Mouse (Mus musculus) midbrain, embryonic 15.5 days (tissue): ENCODE results near the gene Copg2. TPM values are rescaled to one million over a fixed set of nuclear protein-coding genes. Genes with fewer than 3 reads are reported as not detected.

Experiments
- ATAC-seq: fragments of 200-750 bp; cut with Nextera tagmentation; replicated peaks from 2 replicates; pipeline ENCODE4 v1.8.0; 2017; ENCODE audit warnings: moderate TSS enrichment
- H3K27ac ChIP-seq: fragments of 300-500 bp; sonication (generic); 2 replicates; pipeline ENCODE4 v1.5.1; 2015; ENCODE audit warnings: mild to moderate bottlenecking, inconsistent platforms
- H3K27me3 ChIP-seq: fragments of 300-500 bp; sonication (generic); replicated peaks from 2 replicates; pipeline ENCODE4 v1.6.1; 2015; ENCODE audit warnings: inconsistent platforms
- H3K36me3 ChIP-seq: fragments of 300-500 bp; sonication (generic); replicated peaks from 2 replicates; pipeline ENCODE4 v1.6.1; 2015; ENCODE audit warnings: inconsistent platforms
- H3K4me1 ChIP-seq: fragments of 300-500 bp; sonication (generic); 2 replicates; pipeline ENCODE4 v1.6.1; 2015; ENCODE audit warnings: inconsistent platforms
- H3K4me2 ChIP-seq: fragments of 300-500 bp; sonication (generic); 2 replicates; pipeline ENCODE4 v1.6.1; 2015; ENCODE audit warnings: inconsistent platforms, mild to moderate bottlenecking, moderate library complexity
- H3K4me3 ChIP-seq: fragments of 300-500 bp; sonication (generic); 2 replicates; pipeline ENCODE4 v1.5.1; 2015; ENCODE audit warnings: mild to moderate bottlenecking, inconsistent platforms
- H3K9ac ChIP-seq: fragments of 300-500 bp; sonication (generic); 2 replicates; pipeline ENCODE4 v1.6.1; 2015; ENCODE audit warnings: mild to moderate bottlenecking, inconsistent platforms
- H3K9me3 ChIP-seq: fragments of 300-500 bp; sonication (generic); 2 replicates; pipeline ENCODE4 v1.6.1; 2016; ENCODE audit warnings: inconsistent platforms
- WGBS: fragments of 180-500 bp; shearing (Covaris S2); methylation state at CpG from one replicate; pipeline ENCODE4 v1.1.7; 2015; ENCODE audit warnings: mixed read lengths; 5-methylcytosine and 5-hydroxymethylcytosine counted together
- microRNA counts: library from miRNA; unstranded; fragments of <30 nt; microRNA quantifications from one replicate; lab custom pipeline; 2016
- microRNA-seq: library from miRNA; unstranded; fragments of <30 nt; microRNA quantifications from one replicate; pipeline ENCODE4, GENCODE M21; 2016
- polyA plus RNA-seq: library from polyadenylated mRNA; unstranded; fragments of >200 nt; fragmentation: Nextera tagmentation; extraction: Ambion mirVana; gene quantifications from 2 replicates; pipeline ENCODE4 v1.2.1, GENCODE M21; 2015

Gene Copg2
- polyA plus RNA-seq, 1 experiment from 2014 or later: 36.2 TPM

DNA sequence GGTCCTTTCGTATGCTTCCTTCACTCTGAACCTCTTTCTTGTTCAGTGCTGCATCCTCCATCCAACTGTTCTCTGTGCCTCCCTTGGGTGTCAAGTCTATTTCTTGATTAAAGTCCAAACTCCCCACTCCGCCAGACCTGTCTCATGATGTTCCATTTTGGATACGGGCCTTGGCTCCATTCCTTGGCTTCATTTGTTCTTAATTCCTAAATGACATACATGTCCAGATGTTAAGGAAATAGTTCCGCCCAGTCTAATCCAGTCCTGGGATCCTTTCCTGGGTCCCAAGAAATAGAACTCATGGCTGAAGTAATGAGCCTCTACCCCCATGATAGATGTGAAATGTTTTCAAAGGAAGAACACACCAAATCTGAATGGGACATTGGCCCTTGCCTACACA is 198.6 kb downstream of the Copg2 start:
- Histone ChIP-seq H3K27me3 (no peaks in the 10 kb centered on the region), H3K36me3 (no peaks in the 10 kb centered on the region), H3K9me3 (no peaks in the 10 kb centered on the region), H3K4me1 (peaks cover 14% of the 10 kb centered on the region), H3K4me3 (no peak overlapping the region), H3K9ac (no peak overlapping the region), H3K27ac (no peak overlapping the region), H3K4me2 (no peak overlapping the region)
- 92% methylated on average over 4 of the region's 4 CpGs for WGBS
- ATAC-seq: no peak

MicroRNAs encoded within 50 kb of the gene (microRNA counts, 519-probe panel; counts per million panel counts)
- 2,776 counts per million, percentile 61 among the panel's probes with 10 or more counts for microRNA mmu-miR-335-3p (lab: Ali Mortazavi, UCI)
- microRNA mmu-miR-335-5p (lab: Ali Mortazavi, UCI): 4,551 counts per million, percentile 95 among the panel's probes with 10 or more counts

Small RNAs within 50 kb of the gene (microRNA-seq; reads per million reads assigned to microRNA genes)
- 65,062 reads per million, percentile 100 among the genes with 10 or more reads in this experiment for gene Mir335

Other genes starting within 250 kb of the Copg2 start
- gene Cep41, start 203.0 kb downstream of the Copg2 start, polyA plus RNA-seq: 13.6 and 14.0 TPM in 2 replicates
- 344 and 374 TPM in 2 replicates for gene Mest, start 173.2 kb downstream of the Copg2 start, polyA plus RNA-seq
- gene Tsga13, start 18.8 kb upstream of the Copg2 start, polyA plus RNA-seq: 0.19 TPM in 1 of 2 replicates, not detected in the other
- 0.09 and 0.12 TPM in 2 replicates for gene Klf14, start 62.3 kb upstream of the Copg2 start, polyA plus RNA-seq